Mouse (Mus musculus): ENCODE data around the gene Tex50. TPM values are rescaled to one million over a fixed set of nuclear protein-coding genes. Genes with fewer than 3 reads are reported as not detected.
"Not testable (repeated sequence)": the region's sequence is repeated elsewhere in the genome, so short reads cannot be mapped to it uniquely, and the experiment has no call there.

Gene Tex50
- not detected in 2 replicates for polyA plus RNA-seq (2012; rRNA removed)

GRCm38 (mm10) chr1:161159214-161159613 is at the start of gene Tex50:
TSS of gene Tex50 (minus strand) at chr1:161159314.
- no peak for DNase-seq (ENCODE audit: low read depth)
- no peak for TF ChIP-seq POLR2A (IDR thresholded peaks at IDR 0.05; ENCODE audit: borderline replicate concordance, extremely low read depth, insufficient read depth, insufficient read length, poor library complexity, severe bottlenecking)
- no peak for TF ChIP-seq CTCF (IDR thresholded peaks at IDR 0.05; ENCODE audit: borderline replicate concordance, extremely low read depth, insufficient read depth, insufficient read length)

GRCm38 (mm10) chr1:161199856-161200255 is 40.7 kb upstream of the Tex50 start:
- no peak for DNase-seq (ENCODE audit: low read depth)
- TF ChIP-seq CTCF (IDR thresholded peaks at IDR 0.05; ENCODE audit: borderline replicate concordance, extremely low read depth, insufficient read depth, insufficient read length), result no peak
- TF ChIP-seq POLR2A (IDR thresholded peaks at IDR 0.05; ENCODE audit: borderline replicate concordance, extremely low read depth, insufficient read depth, insufficient read length, poor library complexity, severe bottlenecking), result no peak

DNA sequence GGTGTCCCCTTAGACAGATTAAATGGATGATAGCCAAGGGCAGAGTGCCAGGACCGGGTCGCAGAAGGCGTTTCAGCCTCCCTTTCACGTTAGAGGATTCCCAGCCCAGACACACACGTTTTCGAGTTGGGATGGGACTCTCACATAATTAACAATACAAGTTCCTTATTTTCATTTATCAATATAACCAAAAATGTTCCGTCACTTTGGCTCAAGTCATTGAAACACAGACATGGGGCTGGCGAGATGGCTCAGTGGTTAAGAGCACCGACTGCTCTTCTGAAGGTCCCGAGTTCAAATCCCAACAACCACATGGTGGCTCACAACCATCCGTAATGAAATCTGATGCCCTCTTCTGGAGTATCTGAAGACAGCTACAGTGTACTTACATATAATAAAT is 37.2 kb upstream of the Tex50 start:
- not testable (repeated sequence) for DNase-seq (ENCODE audit: low read depth)

DNA sequence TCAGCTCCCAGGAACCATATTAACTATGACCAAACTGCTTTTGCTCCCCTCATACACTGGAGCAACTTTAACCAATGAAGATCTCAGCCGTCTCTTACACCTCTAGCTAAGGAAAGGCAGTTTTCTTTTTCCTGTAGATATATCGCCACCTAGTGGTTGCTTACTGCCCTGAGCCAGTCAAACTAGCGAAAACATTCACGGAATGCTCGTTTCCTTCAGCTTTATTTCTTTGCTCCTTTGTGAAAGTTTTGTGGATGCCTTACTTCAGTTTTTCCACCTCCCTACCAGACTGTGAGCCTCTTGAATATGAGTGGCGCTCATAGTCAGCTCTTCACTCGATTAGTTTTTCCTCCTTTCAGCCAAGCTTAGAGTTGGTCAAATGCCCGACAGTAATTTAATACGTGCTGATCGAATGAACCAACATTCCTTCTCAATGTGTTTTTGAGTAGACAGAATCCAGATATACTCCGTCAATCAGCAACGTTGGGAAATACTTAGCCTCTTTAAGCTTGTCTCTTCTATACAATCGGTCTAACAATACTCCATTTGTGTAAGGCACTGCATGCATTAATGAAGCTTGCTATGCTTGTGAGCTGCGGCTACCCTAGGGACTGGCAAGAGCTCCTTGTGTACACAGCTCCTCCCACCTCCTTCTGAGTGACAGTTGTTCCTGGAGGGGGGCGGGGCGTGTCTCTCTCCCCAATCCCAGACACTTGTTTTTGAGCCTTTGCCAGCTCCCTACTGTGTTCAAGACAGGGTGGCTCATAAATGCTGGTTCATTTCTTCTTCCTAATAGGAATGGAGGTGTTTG is 36.6 kb upstream of the Tex50 start:
- TF ChIP-seq POLR2A (IDR thresholded peaks at IDR 0.05; ENCODE audit: borderline replicate concordance, extremely low read depth, insufficient read depth, insufficient read length, poor library complexity, severe bottlenecking) (no peak), CTCF (IDR thresholded peaks at IDR 0.05; ENCODE audit: borderline replicate concordance, extremely low read depth, insufficient read depth, insufficient read length) (peak; percentile 84; the same call in 1 of the 2 replicates)
- peak; percentile 98 for DNase-seq (ENCODE audit: low read depth)

DNA sequence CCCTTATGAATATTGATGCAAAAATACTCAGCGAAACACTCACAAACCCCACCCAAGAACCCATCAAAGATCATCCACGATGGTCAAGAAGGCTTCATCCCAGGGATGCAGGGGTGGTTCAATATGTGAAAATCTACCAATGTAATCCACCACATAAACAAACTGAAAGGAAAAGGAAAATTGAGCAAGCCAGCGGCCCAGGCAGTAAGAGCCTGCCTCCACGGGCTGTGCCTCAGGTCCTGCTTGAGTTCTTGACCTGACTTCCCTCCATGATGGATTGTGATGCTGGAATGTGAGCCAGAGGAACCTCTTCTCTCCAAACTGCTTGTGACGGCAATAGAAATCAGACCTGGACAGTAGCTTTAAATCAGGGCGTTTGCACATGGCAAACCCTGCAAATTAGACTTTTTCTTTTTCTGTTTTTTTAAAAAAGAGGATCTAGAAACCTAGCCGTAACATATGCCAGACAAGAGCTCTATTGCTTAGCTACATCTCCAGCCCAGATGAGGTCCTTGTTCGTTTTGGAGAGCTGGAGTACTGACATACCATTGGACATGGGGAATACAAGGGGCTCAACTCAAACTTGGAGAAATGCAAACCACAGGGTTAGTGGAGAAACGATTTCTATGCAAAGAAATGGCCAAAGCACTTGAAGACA is 31.3 kb upstream of the Tex50 start:
- no peak for TF ChIP-seq CTCF (IDR thresholded peaks at IDR 0.05; ENCODE audit: borderline replicate concordance, extremely low read depth, insufficient read depth, insufficient read length)
- no peak for TF ChIP-seq POLR2A (IDR thresholded peaks at IDR 0.05; ENCODE audit: borderline replicate concordance, extremely low read depth, insufficient read depth, insufficient read length, poor library complexity, severe bottlenecking)
- no peak for DNase-seq (ENCODE audit: low read depth)

- no peak for TF ChIP-seq CTCF (IDR thresholded peaks at IDR 0.05; ENCODE audit: borderline replicate concordance, extremely low read depth, insufficient read depth, insufficient read length)
- TF ChIP-seq POLR2A (IDR thresholded peaks at IDR 0.05; ENCODE audit: borderline replicate concordance, extremely low read depth, insufficient read depth, insufficient read length, poor library complexity, severe bottlenecking), result no peak
- no peak for DNase-seq (ENCODE audit: low read depth)
Measured at GRCm38 (mm10) chr1:161185431-161185830, 26.3 kb upstream of the Tex50 start.

DNA sequence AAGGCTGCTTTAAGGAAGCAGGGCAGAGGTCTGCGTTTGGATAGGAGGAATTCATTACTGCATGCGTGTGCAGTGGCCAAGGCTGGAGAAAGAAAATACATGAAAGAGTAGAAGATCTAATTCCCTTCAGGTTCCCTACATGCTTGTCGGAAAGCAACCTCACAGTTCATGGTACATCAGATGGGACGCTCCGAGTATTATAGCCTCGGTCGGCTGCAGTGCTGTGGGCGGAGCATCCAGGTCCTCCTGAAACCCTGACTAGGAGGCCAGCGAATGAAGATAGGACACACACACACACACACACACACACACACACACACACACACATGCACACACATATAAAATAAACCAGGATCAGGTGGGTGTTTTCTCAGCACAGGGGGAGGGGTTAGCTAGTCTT is 24.6 kb upstream of the Tex50 start:
- no peak for TF ChIP-seq POLR2A (IDR thresholded peaks at IDR 0.05; ENCODE audit: borderline replicate concordance, extremely low read depth, insufficient read depth, insufficient read length, poor library complexity, severe bottlenecking)
- no peak for DNase-seq (ENCODE audit: low read depth)

DNA sequence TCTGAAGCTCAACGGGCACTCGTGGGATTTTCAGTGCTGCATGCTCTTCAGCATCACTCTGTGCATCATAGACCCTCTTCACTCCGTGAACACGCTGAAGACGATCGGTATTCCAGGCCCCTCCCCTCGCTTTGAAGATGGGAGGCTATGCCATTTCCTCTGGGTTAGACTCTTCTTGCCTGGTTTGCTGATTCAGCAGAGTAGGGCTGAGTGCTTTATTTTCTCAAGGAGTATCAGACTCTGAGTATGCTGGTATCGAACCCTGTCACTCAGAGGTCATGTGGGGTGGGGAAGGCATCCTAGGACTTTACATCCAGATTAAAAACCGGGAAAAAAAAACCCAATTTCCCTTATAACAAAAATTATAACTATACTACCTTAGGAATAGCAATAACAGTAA is 23.3 kb upstream of the Tex50 start:
- no peak for DNase-seq (ENCODE audit: low read depth)
- TF ChIP-seq POLR2A (IDR thresholded peaks at IDR 0.05; ENCODE audit: borderline replicate concordance, extremely low read depth, insufficient read depth, insufficient read length, poor library complexity, severe bottlenecking) (no peak), CTCF (IDR thresholded peaks at IDR 0.05; ENCODE audit: borderline replicate concordance, extremely low read depth, insufficient read depth, insufficient read length) (no peak)

- peak; percentile 47 for DNase-seq (ENCODE audit: low read depth)
- TF ChIP-seq POLR2A (IDR thresholded peaks at IDR 0.05; ENCODE audit: borderline replicate concordance, extremely low read depth, insufficient read depth, insufficient read length, poor library complexity, severe bottlenecking) (no peak), CTCF (IDR thresholded peaks at IDR 0.05; ENCODE audit: borderline replicate concordance, extremely low read depth, insufficient read depth, insufficient read length) (peak; percentile 63; the same call in 1 of the 2 replicates)
Measured at GRCm38 (mm10) chr1:161180674-161181073, 21.6 kb upstream of the Tex50 start.

DNA sequence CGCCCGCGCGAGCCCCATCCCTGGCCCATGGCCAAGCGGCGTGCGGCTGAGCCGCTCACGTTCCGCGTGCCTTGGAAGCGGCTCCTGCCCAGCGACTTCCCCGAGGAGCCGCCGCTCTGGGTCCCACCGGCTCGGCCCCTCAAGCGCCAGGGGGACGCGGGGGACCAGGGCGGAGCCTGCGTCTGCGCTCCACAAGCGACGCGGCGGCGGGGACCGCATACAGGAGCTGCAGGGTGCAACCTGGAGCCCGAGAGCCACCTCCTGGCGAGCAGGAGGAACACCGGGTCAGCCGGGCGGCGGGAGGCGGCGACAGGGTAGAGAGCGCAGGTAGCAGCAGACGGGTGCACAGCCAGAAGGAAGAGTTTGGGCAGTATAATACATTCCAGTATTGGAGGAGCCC is 11.5 kb upstream of the Tex50 start:
- DNase-seq (ENCODE audit: low read depth), result peak; percentile 88

DNA sequence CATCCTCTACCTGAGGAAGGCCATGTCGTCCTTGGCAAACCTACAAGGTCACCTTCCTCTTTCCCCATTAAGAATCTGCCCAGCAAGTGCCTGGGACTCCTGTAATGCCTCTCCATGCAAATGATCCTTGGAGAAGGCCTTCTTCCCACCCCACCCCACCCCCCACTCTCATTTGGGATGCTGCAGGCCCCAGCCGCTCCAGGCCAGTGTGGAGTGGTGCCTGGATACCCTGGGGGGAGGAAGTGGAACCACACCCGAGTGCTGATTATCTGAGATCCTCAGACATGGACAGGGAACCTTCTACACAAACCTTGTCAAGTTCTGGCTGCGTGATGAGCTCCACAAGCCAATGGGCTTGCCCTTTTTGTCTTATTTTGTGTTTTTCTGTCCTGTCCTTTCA is 1.2 kb upstream of the Tex50 start:
- TF ChIP-seq CTCF (IDR thresholded peaks at IDR 0.05; ENCODE audit: borderline replicate concordance, extremely low read depth, insufficient read depth, insufficient read length), result no peak
- TF ChIP-seq POLR2A (IDR thresholded peaks at IDR 0.05; ENCODE audit: borderline replicate concordance, extremely low read depth, insufficient read depth, insufficient read length, poor library complexity, severe bottlenecking), result no peak
- DNase-seq (ENCODE audit: low read depth), result no peak

More for the DNA sequence above, 11.5 kb upstream of the Tex50 start:
- TF ChIP-seq POLR2A (IDR thresholded peaks at IDR 0.05; ENCODE audit: borderline replicate concordance, extremely low read depth, insufficient read depth, insufficient read length, poor library complexity, severe bottlenecking), result no peak
- TF ChIP-seq CTCF (IDR thresholded peaks at IDR 0.05; ENCODE audit: borderline replicate concordance, extremely low read depth, insufficient read depth, insufficient read length), result peak; percentile 58; the same call in 1 of the 2 replicates

DNA sequence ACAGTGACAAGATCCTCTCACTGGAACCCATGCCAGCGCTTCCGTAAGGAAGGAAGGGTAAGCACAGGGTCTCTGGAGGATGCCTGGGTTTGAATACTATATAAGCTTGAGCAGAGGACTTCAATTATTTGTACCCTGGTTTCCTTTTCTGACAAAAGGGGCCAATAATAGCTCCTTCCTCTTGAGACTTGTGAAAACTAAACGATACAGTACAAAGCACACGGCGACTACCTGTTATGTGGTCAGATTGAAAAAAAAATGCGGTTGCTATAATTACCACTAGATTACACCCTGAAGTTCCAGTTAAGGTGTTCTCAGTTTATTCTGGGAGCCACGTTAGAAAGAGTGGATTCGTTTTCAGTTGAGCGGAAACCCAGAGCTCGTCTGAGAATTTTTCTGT is 2.6 kb downstream of the Tex50 start:
- no peak for DNase-seq (ENCODE audit: low read depth)
- TF ChIP-seq CTCF (IDR thresholded peaks at IDR 0.05; ENCODE audit: borderline replicate concordance, extremely low read depth, insufficient read depth, insufficient read length), result no peak
- TF ChIP-seq POLR2A (IDR thresholded peaks at IDR 0.05; ENCODE audit: borderline replicate concordance, extremely low read depth, insufficient read depth, insufficient read length, poor library complexity, severe bottlenecking), result no peak
